ENCODE assay signal across 10 mouse cellular contexts in genomic region chr6:131382984-131383337, GRCm38 (mm10). TPM values are rescaled to one million over a fixed set of nuclear protein-coding genes. Genes with fewer than 3 reads are reported as not detected.
DNase-seq lines count a peak whose midpoint lies in the region; ATAC-seq and TF ChIP-seq lines count a peak whose summit lies in the region.
"Had no signal": no experiment of that assay in that cellular context is flagged by ENCODE, and none has a peak within 500 bp of the region (broad histone marks: within the 10 kb centered on the region; RNA-seq: fewer than 3 reads in every experiment).

No protein-coding gene starts in this region.

- no peaks in the 10 kb centered on the region for H3K9me3 ChIP-seq in heart, embryonic 13.5 days
- H3K9me3 ChIP-seq in heart, embryonic 10.5 days, result no peaks in the 10 kb centered on the region
- no peaks in the 10 kb centered on the region for H3K9me3 ChIP-seq in ES-Bruce4 (replicated peaks; ENCODE audit: control insufficient read depth, insufficient read depth, low read length, poor library complexity, severe bottlenecking)
- H3K9me3 ChIP-seq: embryonic facial prominence, embryonic 12.5 days had no signal

- TF ChIP-seq CTCF in ES-Bruce4 (IDR thresholded peaks at IDR 0.05; ENCODE audit: low read depth, low read length), result no peak

- ATAC-seq in heart, embryonic 13.5 days (ENCODE audit: extremely low read depth, insufficient number of reproducible peaks, low FRiP score, low TSS enrichment), result no peak
- ATAC-seq in erythroid progenitor cell, adult 5-6 weeks (replicated peaks; ENCODE audit: low FRiP score, poor library complexity, severe bottlenecking), result no peak

- H3K9ac ChIP-seq in heart, embryonic 13.5 days, result no peak overlapping the region
- peak overlapping the region; percentile 38 for H3K9ac ChIP-seq in ES-Bruce4 (ENCODE audit: low read depth, poor library complexity, severe bottlenecking)
- H3K9ac ChIP-seq: embryonic facial prominence, embryonic 12.5 days had no signal

- peaks cover 58% of the 10 kb centered on the region for H3K4me1 ChIP-seq in heart, embryonic 13.5 days
- peaks cover 28% of the 10 kb centered on the region for H3K4me1 ChIP-seq in heart, embryonic 10.5 days
- H3K4me1 ChIP-seq in ES-Bruce4 (ENCODE audit: control insufficient read depth, insufficient read depth, low read length), result peaks cover 1% of the 10 kb centered on the region

- no peak for TF ChIP-seq EP300 in ES-Bruce4 (IDR thresholded peaks at IDR 0.05; ENCODE audit: insufficient read depth, low read depth, low read length)

- H3K27me3 ChIP-seq in heart, embryonic 13.5 days (replicated peaks), result no peaks in the 10 kb centered on the region
- H3K27me3 ChIP-seq in heart, embryonic 10.5 days (ENCODE audit: insufficient read depth, poor library complexity, severe bottlenecking), result no peaks in the 10 kb centered on the region
- H3K27me3 ChIP-seq in ES-Bruce4 (ENCODE audit: control insufficient read depth, insufficient read depth, low read length, poor library complexity, severe bottlenecking), result no peaks in the 10 kb centered on the region
- H3K27me3 ChIP-seq: embryonic facial prominence, embryonic 12.5 days; Patski had no signal

- no peak for DNase-seq in heart, embryonic 10.5 days (ENCODE audit: low spot score)
- DNase-seq in brain, adult 2 months (ENCODE audit: low read depth, low spot score), result peak; percentile 57
- peak; percentile 33 for DNase-seq in heart, postnatal 4 days
- no peak for DNase-seq in thymus, postnatal 14 days
- no peak for DNase-seq in thymus, adult 18-20 months

- no peak overlapping the region for H3K4me2 ChIP-seq in heart, embryonic 13.5 days
- H3K4me2 ChIP-seq: embryonic facial prominence, embryonic 12.5 days had no signal

- 56% methylated on average over 3 of the region's 3 CpGs for WGBS in heart, embryonic 13.5 days
- WGBS in heart, embryonic 10.5 days, result 78% methylated on average over 3 of the region's 3 CpGs

- H3K36me3 ChIP-seq in heart, embryonic 13.5 days, result peaks cover 34% of the 10 kb centered on the region
- H3K36me3 ChIP-seq in heart, embryonic 10.5 days, result peaks cover 34% of the 10 kb centered on the region
- H3K36me3 ChIP-seq in ES-Bruce4 (ENCODE audit: control insufficient read depth, insufficient read depth, low read length, poor library complexity, severe bottlenecking), result peaks cover 46% of the 10 kb centered on the region

- no peak for TF ChIP-seq POLR2A in ES-Bruce4 (IDR thresholded peaks at IDR 0.05; ENCODE audit: insufficient read depth, low read length)

- H3K4me3 ChIP-seq in heart, embryonic 13.5 days, result no peak overlapping the region
- H3K4me3 ChIP-seq in heart, embryonic 10.5 days, result no peak overlapping the region
- no peak overlapping the region for H3K4me3 ChIP-seq in ES-Bruce4 (ENCODE audit: low read depth, low read length)
- H3K4me3 ChIP-seq: embryonic facial prominence, embryonic 12.5 days had no signal

- H3K27ac ChIP-seq in heart, embryonic 13.5 days (replicated peaks), result peak overlapping the region; percentile 54
- H3K27ac ChIP-seq in heart, embryonic 10.5 days, result no peak overlapping the region
- peak overlapping the region; percentile 87 for H3K27ac ChIP-seq in ES-Bruce4 (ENCODE audit: insufficient read depth, low read length)
- H3K27ac ChIP-seq: embryonic facial prominence, embryonic 12.5 days had no signal

RNA-seq across cellular contexts. Expression of gene Ybx3, which starts 5.3 kb away (rescaled TPM):
- 36.9 and 43.2 TPM in 2 replicates for polyA plus RNA-seq in heart, embryonic 13.5 days (2015; fragmentation: Nextera tagmentation; extraction: Ambion mirVana)
- 37.6 and 48.9 TPM in 2 replicates for polyA plus RNA-seq in heart, embryonic 10.5 days (2016; fragmentation: Nextera tagmentation; extraction: Ambion mirVana)
- polyA plus RNA-seq in ES-Bruce4 (2011; ENCODE audit: insufficient read depth, insufficient read length, low read depth, missing spikeins), result 357 and 371 TPM in 2 replicates
- 100 to 1,000 TPM; 274 to 277 TPM for total RNA-seq in heart, postnatal 4 days (2021)
- 426 and 461 TPM in 2 replicates for total RNA-seq in erythroid progenitor cell, adult 5-6 weeks (2015; ENCODE audit: low replicate concordance)
- total RNA-seq in erythroid progenitor cell, adult 5-6 weeks (2017; ENCODE audit: low replicate concordance), result 493 and 501 TPM in 2 replicates

RNA-seq across cellular contexts. Expression of gene Styk1, which starts 29.6 kb away (rescaled TPM):
- 0.71 and 1.1 TPM in 2 replicates for polyA plus RNA-seq in heart, embryonic 13.5 days (2015; fragmentation: Nextera tagmentation; extraction: Ambion mirVana)
- polyA plus RNA-seq in heart, embryonic 10.5 days (2016; fragmentation: Nextera tagmentation; extraction: Ambion mirVana), result 0.60 and 1.0 TPM in 2 replicates
- 0.41 TPM in 1 of 2 replicates, not detected in the other for polyA plus RNA-seq in ES-Bruce4 (2011; ENCODE audit: insufficient read depth, insufficient read length, low read depth, missing spikeins)
- under 1 TPM; 0.21 to 0.36 TPM for total RNA-seq in heart, postnatal 4 days (2021)
- not detected in 2 replicates for total RNA-seq in erythroid progenitor cell, adult 5-6 weeks (2015; ENCODE audit: low replicate concordance)
- total RNA-seq in erythroid progenitor cell, adult 5-6 weeks (2017; ENCODE audit: low replicate concordance), result 1.9 TPM in 1 of 2 replicates, not detected in the other

Comparison
In these comparisons a context has a peak if more than half of its experiments do, and no peak if none do; other contexts are left out.
1. DNase-seq: peak in brain, adult 2 months (single experiment) and heart, postnatal 4 days (single experiment); none in heart, embryonic 10.5 days (single experiment), thymus, postnatal 14 days (single experiment) and thymus, adult 18-20 months (0 of 2).